Comparison of ENCODE assay signal across 19 mouse cellular contexts in the genomic region with DNA sequence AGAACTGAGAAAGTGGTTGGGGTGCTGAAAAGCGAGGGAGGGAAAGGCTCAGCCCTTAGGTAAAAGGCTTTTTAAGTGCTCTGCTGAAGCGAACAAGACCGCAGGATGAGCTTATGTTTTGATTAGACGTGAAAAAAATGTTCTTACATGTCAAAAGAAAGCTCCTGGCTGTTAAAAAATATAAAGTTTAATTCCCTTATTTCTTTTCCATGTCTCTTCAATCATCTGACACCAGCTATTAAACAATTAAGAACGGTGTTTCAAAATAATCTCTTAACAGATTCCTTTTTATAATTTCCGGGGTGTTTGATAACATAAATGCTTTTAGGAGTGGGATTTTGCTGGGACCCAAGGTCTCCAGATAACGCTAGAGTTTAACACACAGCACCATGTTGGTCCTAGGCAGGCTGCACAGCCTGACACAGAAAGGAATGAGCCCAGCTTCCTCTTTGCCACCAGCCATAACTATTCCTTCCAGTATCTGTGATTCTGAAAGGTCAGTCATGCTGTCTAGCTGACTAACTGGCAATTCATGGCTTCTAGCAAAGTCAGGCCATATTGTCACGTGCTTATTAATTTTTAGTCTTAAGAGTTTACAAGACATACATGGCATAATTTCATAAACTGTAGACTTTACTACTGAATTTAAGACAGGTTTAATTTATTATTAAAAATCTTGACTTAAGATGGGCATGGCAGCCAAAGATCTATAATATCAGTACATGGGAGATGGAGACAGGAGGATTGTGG.
DNase-seq lines count a peak whose midpoint lies in the region; ATAC-seq lines count a peak whose summit lies in the region.
"Had no signal": no experiment of that assay in that cellular context is flagged by ENCODE, and none has a peak within 500 bp of the region (broad histone marks: within the 10 kb centered on the region; RNA-seq: fewer than 3 reads in every experiment).

No protein-coding gene starts in this region.

- WGBS in heart, embryonic 13.5 days = 58% methylated on average over 8 of the region's 8 CpGs
- WGBS in lung, embryonic 15.5 days = 49% methylated on average over 8 of the region's 8 CpGs
- WGBS in embryonic facial prominence, embryonic 14.5 days = 64% methylated on average over 8 of the region's 8 CpGs
- 55% methylated on average over 8 of the region's 8 CpGs for WGBS in limb, embryonic 15.5 days

- H3K4me3 ChIP-seq in heart, embryonic 13.5 days = no peak overlapping the region
- no peak overlapping the region for H3K4me3 ChIP-seq in lung, embryonic 15.5 days
- H3K4me3 ChIP-seq in embryonic facial prominence, embryonic 14.5 days (ENCODE audit: low read depth, low read length) = no peak overlapping the region
- H3K4me3 ChIP-seq in limb, embryonic 15.5 days = no peak overlapping the region
- H3K4me3 ChIP-seq: liver, embryonic 13.5 days; neural tube, embryonic 12.5 days had no signal

- H3K36me3 ChIP-seq in heart, embryonic 13.5 days = no peaks in the 10 kb centered on the region
- no peaks in the 10 kb centered on the region for H3K36me3 ChIP-seq in lung, embryonic 15.5 days
- no peaks in the 10 kb centered on the region for H3K36me3 ChIP-seq in embryonic facial prominence, embryonic 14.5 days (ENCODE audit: control insufficient read depth, insufficient read depth, low read length)
- no peaks in the 10 kb centered on the region for H3K36me3 ChIP-seq in limb, embryonic 15.5 days
- H3K36me3 ChIP-seq: G1E; liver, embryonic 13.5 days; neural tube, embryonic 12.5 days had no signal

- DNase-seq in heart, postnatal 14 days = no peak
- DNase-seq in lung, postnatal 10 days = no peak
- peak; percentile 74 for DNase-seq in embryonic facial prominence, embryonic 14.5 days (ENCODE audit: low spot score)
- no peak for DNase-seq in left cerebral cortex, postnatal 14 days (ENCODE audit: low spot score in 2 of 2)
- DNase-seq in cerebellum, adult 9-11 months = no peak
- DNase-seq: B cell, adult 2 months; cerebellum, postnatal 14 days; liver, embryonic 13.5 days; midbrain, embryonic 14.5 days; retina, postnatal 1 day; spleen, adult 18-20 months; thymus, adult 18-20 months had no signal

- no peak overlapping the region for H3K4me2 ChIP-seq in heart, embryonic 13.5 days
- H3K4me2 ChIP-seq in lung, embryonic 15.5 days = no peak overlapping the region
- H3K4me2 ChIP-seq in embryonic facial prominence, embryonic 14.5 days (ENCODE audit: low read depth, low read length) = no peak overlapping the region
- H3K4me2 ChIP-seq in limb, embryonic 15.5 days = no peak overlapping the region
- H3K4me2 ChIP-seq: liver, embryonic 13.5 days; neural tube, embryonic 12.5 days had no signal

- no peaks in the 10 kb centered on the region for H3K9me3 ChIP-seq in heart, embryonic 13.5 days
- H3K9me3 ChIP-seq in lung, embryonic 15.5 days = no peaks in the 10 kb centered on the region
- no peaks in the 10 kb centered on the region for H3K9me3 ChIP-seq in embryonic facial prominence, embryonic 14.5 days (ENCODE audit: control insufficient read depth, low read length)
- no peaks in the 10 kb centered on the region for H3K9me3 ChIP-seq in limb, embryonic 15.5 days
- H3K9me3 ChIP-seq: G1E; liver, embryonic 13.5 days; neural tube, embryonic 12.5 days had no signal

- 0 out of 2 replicates have a peak, but pooled peaks cover 12% of the 10 kb centered on the region for H3K4me1 ChIP-seq in heart, embryonic 13.5 days
- peaks cover 14% of the 10 kb centered on the region; the same call in 1 of the 2 replicates for H3K4me1 ChIP-seq in lung, embryonic 15.5 days
- peaks cover 9% of the 10 kb centered on the region for H3K4me1 ChIP-seq in embryonic facial prominence, embryonic 14.5 days (ENCODE audit: control insufficient read depth, insufficient read depth, low read length)
- H3K4me1 ChIP-seq in limb, embryonic 15.5 days = peaks cover 14% of the 10 kb centered on the region
- H3K4me1 ChIP-seq: neural tube, embryonic 12.5 days had no signal

- H3K27ac ChIP-seq in heart, embryonic 13.5 days (replicated peaks) = peak overlapping the region; percentile 83
- H3K27ac ChIP-seq in lung, embryonic 15.5 days = peak overlapping the region; percentile 55; the same call in 1 of the 2 replicates
- H3K27ac ChIP-seq in embryonic facial prominence, embryonic 14.5 days (replicated peaks; ENCODE audit: low read depth, low read length) = peak overlapping the region; percentile 65
- H3K27ac ChIP-seq in limb, embryonic 15.5 days = peak overlapping the region; percentile 85
- H3K27ac ChIP-seq: liver, embryonic 13.5 days; macrophage; neural tube, embryonic 12.5 days had no signal

- intact Hi-C loops in heart, postnatal 14 days (cut with DNase I) = loop anchor here (10.0 kb wide), 2 partner anchors 90 to 220 kb away; no protein-coding TSS in a partner anchor
- intact Hi-C loops in left cerebral cortex, postnatal 14 days (cut with DNase I) = no loop called here

- no peaks in the 10 kb centered on the region for H3K27me3 ChIP-seq in heart, embryonic 13.5 days (replicated peaks)
- no peaks in the 10 kb centered on the region for H3K27me3 ChIP-seq in lung, embryonic 15.5 days
- no peaks in the 10 kb centered on the region for H3K27me3 ChIP-seq in embryonic facial prominence, embryonic 14.5 days (replicated peaks; ENCODE audit: control insufficient read depth, insufficient read depth, low read length)
- no peaks in the 10 kb centered on the region for H3K27me3 ChIP-seq in limb, embryonic 15.5 days
- H3K27me3 ChIP-seq: liver, embryonic 13.5 days; neural tube, embryonic 12.5 days had no signal

- no peak overlapping the region for H3K9ac ChIP-seq in heart, embryonic 13.5 days
- H3K9ac ChIP-seq in lung, embryonic 15.5 days = no peak overlapping the region
- no peak overlapping the region for H3K9ac ChIP-seq in embryonic facial prominence, embryonic 14.5 days (ENCODE audit: low read depth, low read length)
- no peak overlapping the region for H3K9ac ChIP-seq in limb, embryonic 15.5 days
- H3K9ac ChIP-seq: liver, embryonic 13.5 days; neural tube, embryonic 12.5 days had no signal

- ATAC-seq in heart, embryonic 13.5 days (ENCODE audit: extremely low read depth, insufficient number of reproducible peaks, low FRiP score, low TSS enrichment) = no peak
- no peak for ATAC-seq in lung, embryonic 15.5 days (ENCODE audit: borderline replicate concordance, extremely low read depth, low FRiP score, low TSS enrichment)
- ATAC-seq in embryonic facial prominence, embryonic 14.5 days (ENCODE audit: low read depth) = no peak
- no peak for ATAC-seq in limb, embryonic 15.5 days (ENCODE audit: insufficient number of reproducible peaks, low FRiP score, low TSS enrichment, low read depth)
- ATAC-seq: forebrain, embryonic 14.5 days had no signal
